Mouse (Mus musculus) liver, embryonic 11.5 days (tissue): Measurements from ENCODE around the gene Cpsf4l. TPM values are rescaled to one million over a fixed set of nuclear protein-coding genes. Genes with fewer than 3 reads are reported as not detected.

Source experiments
- ATAC-seq: fragments of 200-750 bp; cut with Nextera tagmentation; replicated peaks from 2 replicates; pipeline ENCODE4 v1.8.0; 2017; ENCODE audit warnings: moderate number of reproducible peaks, mild to moderate bottlenecking, moderate TSS enrichment, moderate library complexity; ENCODE audit not compliant: low FRiP score
- DNase-seq: peaks from one replicate; pipeline ENCODE4 v3.0.0-alpha.2; 2017; ENCODE audit warnings: low spot score
- H3K27ac ChIP-seq: fragments of 300-500 bp; sonication (generic); 2 replicates; pipeline ENCODE4 v1.5.1; 2014; ENCODE audit warnings: mild to moderate bottlenecking, low read depth, low read length, control low read depth
- H3K27me3 ChIP-seq: fragments of 300-500 bp; sonication (generic); replicated peaks from 2 replicates; pipeline ENCODE4 v1.6.1; 2014; ENCODE audit warnings: low read length, mixed read lengths; ENCODE audit not compliant: control insufficient read depth, insufficient read depth
- H3K36me3 ChIP-seq: fragments of 300-500 bp; sonication (generic); 2 replicates; pipeline ENCODE4 v1.6.1; 2014; ENCODE audit warnings: mild to moderate bottlenecking, low read length, moderate library complexity, mixed read lengths; ENCODE audit not compliant: control insufficient read depth, insufficient read depth
- H3K4me1 ChIP-seq: fragments of 300-500 bp; sonication (generic); replicated peaks from 2 replicates; pipeline ENCODE4 v1.6.1; 2014; ENCODE audit warnings: low read length, mixed read lengths; ENCODE audit not compliant: control insufficient read depth, insufficient read depth
- H3K4me2 ChIP-seq: fragments of 300-500 bp; sonication (generic); 2 replicates; pipeline ENCODE4 v1.6.1; 2014; ENCODE audit warnings: mild to moderate bottlenecking, control low read depth, moderate library complexity
- H3K4me3 ChIP-seq: fragments of 300-500 bp; sonication (generic); 2 replicates; pipeline ENCODE4 v1.5.1; 2014; ENCODE audit warnings: low read depth, low read length, control low read depth
- H3K9ac ChIP-seq: fragments of 300-500 bp; sonication (generic); 2 replicates; pipeline ENCODE4 v1.6.1; 2014; ENCODE audit warnings: low read depth, low read length, control low read depth
- H3K9me3 ChIP-seq: fragments of 300-500 bp; sonication (generic); 2 replicates; pipeline ENCODE4 v1.6.1; 2016; ENCODE audit warnings: low read length, inconsistent platforms, mixed read lengths; ENCODE audit not compliant: control insufficient read depth
- WGBS: fragments of 180-500 bp; shearing (Covaris S2); extraction: QIAGEN DNeasy Blood & Tissue Kit; methylation state at CpG from one replicate; pipeline ENCODE4 v1.1.7; 2014; 5-methylcytosine and 5-hydroxymethylcytosine counted together
- polyA plus RNA-seq: library from polyadenylated mRNA; unstranded; fragments of >200 nt; fragmentation: Nextera tagmentation; extraction: Ambion mirVana; gene quantifications from 2 replicates; pipeline ENCODE4 v1.2.1, GENCODE M21; 2014

The Cpsf4l gene
- polyA plus RNA-seq, 1 experiment from 2014 or later = 0.29 TPM

- ATAC-seq (peak; percentile 33), DNase-seq (peak; percentile 84)
- peak overlapping the region; percentile 78 for H3K9ac ChIP-seq
- H3K36me3 ChIP-seq = no peaks in the 10 kb centered on the region
- no peaks in the 10 kb centered on the region for H3K27me3 ChIP-seq
- peak overlapping the region; percentile 89 for H3K27ac ChIP-seq
- under 1% methylated on average over 64 of the region's 67 CpGs for WGBS
- peak overlapping the region; percentile 89 for H3K4me2 ChIP-seq
- peaks cover 36% of the 10 kb centered on the region for H3K4me1 ChIP-seq
- peak overlapping the region; percentile 82 for H3K4me3 ChIP-seq
- H3K9me3 ChIP-seq = no peaks in the 10 kb centered on the region
Measured at GRCm38 (mm10) chr11:113750571-113751483, 41.0 kb upstream of the Cpsf4l start.

- H3K27me3 ChIP-seq = no peaks in the 10 kb centered on the region
- WGBS = 5% methylated on average over 9 of the region's 9 CpGs
- H3K9me3 ChIP-seq = no peaks in the 10 kb centered on the region
- DNase-seq (peak; percentile 72), ATAC-seq (peak; percentile 81)
- peak overlapping the region; percentile 89 for H3K4me2 ChIP-seq
- H3K36me3 ChIP-seq = no peaks in the 10 kb centered on the region
- H3K27ac ChIP-seq = peak overlapping the region; percentile 89
- H3K9ac ChIP-seq = peak overlapping the region; percentile 78
- peaks cover 40% of the 10 kb centered on the region for H3K4me1 ChIP-seq
- H3K4me3 ChIP-seq = peak overlapping the region; percentile 82
Measured at GRCm38 (mm10) chr11:113749749-113750351, 40.0 kb upstream of the Cpsf4l start.

- Histone ChIP-seq H3K36me3 (peaks cover 2% of the 10 kb centered on the region; the same call in 1 of the 2 replicates), H3K9me3 (no peaks in the 10 kb centered on the region), H3K4me1 (peaks cover 40% of the 10 kb centered on the region), H3K27ac (peak overlapping the region; percentile 89), H3K27me3 (no peaks in the 10 kb centered on the region), H3K4me2 (peak overlapping the region; percentile 89), H3K4me3 (peak overlapping the region; percentile 82), H3K9ac (peak overlapping the region; percentile 78)
- WGBS = 7% methylated on average over 21 of the region's 21 CpGs
- DNase-seq (peak; percentile 49), ATAC-seq (0 out of 2 replicates have a peak, but pooled peaks have one; percentile 4)
Measured at GRCm38 (mm10) chr11:113748797-113749521, 39.1 kb upstream of the Cpsf4l start.

GRCm38 (mm10) chr11:113747725-113748380, 38.0 kb upstream of the Cpsf4l start:
- Histone ChIP-seq H3K4me3 (peak overlapping the region; percentile 8), H3K4me1 (peaks cover 40% of the 10 kb centered on the region), H3K4me2 (peak overlapping the region; percentile 89), H3K9me3 (no peaks in the 10 kb centered on the region), H3K9ac (peak overlapping the region; percentile 78; the same call in 1 of the 2 replicates), H3K27ac (peak overlapping the region; percentile 89), H3K27me3 (no peaks in the 10 kb centered on the region), H3K36me3 (peaks cover 8% of the 10 kb centered on the region)
- no peak for DNase-seq
- ATAC-seq = no peak
- 72% methylated on average over 11 of the region's 11 CpGs for WGBS

GRCm38 (mm10) chr11:113747056-113747455, 37.2 kb upstream of the Cpsf4l start:
- Histone ChIP-seq H3K27me3 (no peaks in the 10 kb centered on the region), H3K9ac (peak overlapping the region; percentile 34), H3K4me1 (peaks cover 35% of the 10 kb centered on the region), H3K9me3 (no peaks in the 10 kb centered on the region), H3K4me2 (peak overlapping the region; percentile 89), H3K36me3 (peaks cover 8% of the 10 kb centered on the region), H3K4me3 (peak overlapping the region; percentile 8), H3K27ac (peak overlapping the region; percentile 53; the same call in 1 of the 2 replicates)
- no peak for DNase-seq
- ATAC-seq = no peak
- WGBS = 57% methylated on average over 16 of the region's 16 CpGs

GRCm38 (mm10) chr11:113745961-113746360, 36.1 kb upstream of the Cpsf4l start:
- Histone ChIP-seq H3K4me3 (no peak overlapping the region), H3K9me3 (no peaks in the 10 kb centered on the region), H3K27ac (no peak overlapping the region), H3K4me2 (no peak overlapping the region), H3K27me3 (no peaks in the 10 kb centered on the region), H3K9ac (no peak overlapping the region), H3K4me1 (peaks cover 34% of the 10 kb centered on the region), H3K36me3 (peaks cover 8% of the 10 kb centered on the region)
- DNase-seq = no peak
- no peak for ATAC-seq
- 79% methylated on average over 4 of the region's 4 CpGs for WGBS

GRCm38 (mm10) chr11:113742998-113743397, 33.2 kb upstream of the Cpsf4l start:
- Histone ChIP-seq H3K27me3 (no peaks in the 10 kb centered on the region), H3K4me3 (no peak overlapping the region), H3K4me2 (no peak overlapping the region), H3K9me3 (no peaks in the 10 kb centered on the region), H3K9ac (no peak overlapping the region), H3K4me1 (peaks cover 26% of the 10 kb centered on the region), H3K27ac (no peak overlapping the region), H3K36me3 (peaks cover 11% of the 10 kb centered on the region)
- ATAC-seq = no peak
- WGBS = 94% methylated on average over 1 of the region's 1 CpGs
- no peak for DNase-seq

- peaks cover 21% of the 10 kb centered on the region for H3K4me1 ChIP-seq
- 60% methylated on average over 7 of the region's 7 CpGs for WGBS
- H3K9ac ChIP-seq = no peak overlapping the region
- no peak overlapping the region for H3K27ac ChIP-seq
- no peaks in the 10 kb centered on the region for H3K27me3 ChIP-seq
- H3K36me3 ChIP-seq = peaks cover 11% of the 10 kb centered on the region
- no peaks in the 10 kb centered on the region for H3K9me3 ChIP-seq
- H3K4me2 ChIP-seq = no peak overlapping the region
- ATAC-seq (no peak), DNase-seq (no peak)
- no peak overlapping the region for H3K4me3 ChIP-seq
Measured at GRCm38 (mm10) chr11:113740100-113740499, 30.3 kb upstream of the Cpsf4l start.
